10 mouse cellular contexts compared by ENCODE assay signal in the genomic region with DNA sequence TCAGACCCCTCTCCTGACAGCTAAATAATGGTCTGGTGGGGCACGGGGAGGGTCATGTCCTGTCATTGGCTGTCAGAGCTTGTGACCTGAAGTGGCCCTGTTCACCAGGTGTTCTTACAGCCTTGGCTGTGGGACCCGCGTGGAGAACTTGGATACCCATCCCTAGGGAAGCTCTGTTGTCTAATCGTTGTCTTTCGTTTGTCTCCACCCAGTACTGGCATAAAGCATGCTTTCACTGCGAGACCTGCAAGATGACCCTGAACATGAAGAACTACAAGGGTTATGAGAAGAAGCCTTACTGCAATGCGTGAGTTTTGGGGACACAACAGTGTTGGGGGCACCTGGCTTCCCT. TPM values are rescaled to one million over a fixed set of nuclear protein-coding genes. Genes with fewer than 3 reads are reported as not detected.
A peak's percentile ranks its signal among the peaks of the same experiment; 100 is the strongest.
DNase-seq lines count a peak whose midpoint lies in the region; ATAC-seq and TF ChIP-seq lines count a peak whose summit lies in the region.
"Had no signal": no experiment of that assay in that cellular context is flagged by ENCODE, and none has a peak within 500 bp of the region (broad histone marks: within the 10 kb centered on the region; RNA-seq: fewer than 3 reads in every experiment).

No protein-coding gene starts in this region.

- H3K4me3 ChIP-seq in left cerebral cortex, adult 2 months, result no peak overlapping the region
- no peak overlapping the region for H3K4me3 ChIP-seq in forebrain, embryonic 14.5 days (ENCODE audit: low read depth, low read length)
- no peak overlapping the region for H3K4me3 ChIP-seq in hindbrain, postnatal 0 days (ENCODE audit: low read length)
- H3K4me3 ChIP-seq in stomach, embryonic 14.5 days (ENCODE audit: low read depth, low read length), result no peak overlapping the region
- no peak overlapping the region for H3K4me3 ChIP-seq in liver, embryonic 12.5 days
- H3K4me3 ChIP-seq: liver, embryonic 15.5 days had no signal

- 78% methylated on average over 7 of the region's 7 CpGs for WGBS in forebrain, embryonic 14.5 days
- WGBS in hindbrain, postnatal 0 days, result 39% methylated on average over 7 of the region's 7 CpGs
- WGBS in stomach, embryonic 14.5 days, result 56% methylated on average over 7 of the region's 7 CpGs
- 74% methylated on average over 7 of the region's 7 CpGs for WGBS in liver, embryonic 12.5 days (ENCODE audit: insufficient replicate concordance)

- peak overlapping the region; percentile 72 for H3K27ac ChIP-seq in left cerebral cortex, adult 2 months
- H3K27ac ChIP-seq in forebrain, embryonic 14.5 days (ENCODE audit: low read depth, low read length), result no peak overlapping the region
- H3K27ac ChIP-seq in hindbrain, postnatal 0 days, result peak overlapping the region; percentile 82; the same call in 1 of the 2 replicates
- H3K27ac ChIP-seq in stomach, embryonic 14.5 days (ENCODE audit: low read length), result peak overlapping the region; percentile 92; the same call in 1 of the 2 replicates
- H3K27ac ChIP-seq in liver, embryonic 12.5 days, result no peak overlapping the region

- H3K4me1 ChIP-seq in forebrain, embryonic 14.5 days (ENCODE audit: control insufficient read depth, insufficient read depth, low read length), result peaks cover 67% of the 10 kb centered on the region
- peaks cover 63% of the 10 kb centered on the region for H3K4me1 ChIP-seq in hindbrain, postnatal 0 days (ENCODE audit: insufficient read depth, low read length)
- H3K4me1 ChIP-seq in stomach, embryonic 14.5 days (ENCODE audit: control insufficient read depth, insufficient read depth, low read length), result peaks cover 88% of the 10 kb centered on the region
- H3K4me1 ChIP-seq in liver, embryonic 12.5 days, result peaks cover 92% of the 10 kb centered on the region

- no peaks in the 10 kb centered on the region for H3K9me3 ChIP-seq in forebrain, embryonic 14.5 days (replicated peaks; ENCODE audit: control insufficient read depth, low read length)
- H3K9me3 ChIP-seq in hindbrain, postnatal 0 days (ENCODE audit: low read length), result no peaks in the 10 kb centered on the region
- H3K9me3 ChIP-seq in stomach, embryonic 14.5 days (ENCODE audit: control insufficient read depth, low read depth, low read length), result no peaks in the 10 kb centered on the region
- no peaks in the 10 kb centered on the region for H3K9me3 ChIP-seq in liver, embryonic 12.5 days (replicated peaks)
- H3K9me3 ChIP-seq: liver, embryonic 15.5 days had no signal

- no peaks in the 10 kb centered on the region for H3K27me3 ChIP-seq in forebrain, embryonic 14.5 days (replicated peaks; ENCODE audit: control insufficient read depth, insufficient read depth, low read length)
- no peaks in the 10 kb centered on the region for H3K27me3 ChIP-seq in hindbrain, postnatal 0 days (ENCODE audit: insufficient read depth, low read length)
- H3K27me3 ChIP-seq in stomach, embryonic 14.5 days (ENCODE audit: control insufficient read depth, insufficient read depth, low read length), result no peaks in the 10 kb centered on the region
- no peaks in the 10 kb centered on the region for H3K27me3 ChIP-seq in liver, embryonic 12.5 days (replicated peaks)
- H3K27me3 ChIP-seq: liver, embryonic 15.5 days; Patski had no signal

- no peak for ATAC-seq in forebrain, embryonic 14.5 days
- no peak for ATAC-seq in hindbrain, postnatal 0 days
- ATAC-seq in stomach, embryonic 14.5 days (ENCODE audit: insufficient number of reproducible peaks, insufficient read depth, low FRiP score, low read depth), result no peak
- ATAC-seq in liver, embryonic 12.5 days, result no peak
- ATAC-seq: Patski had no signal

- H3K9ac ChIP-seq in forebrain, embryonic 14.5 days (ENCODE audit: low read length), result no peak overlapping the region
- H3K9ac ChIP-seq in hindbrain, postnatal 0 days (replicated peaks; ENCODE audit: low read length), result no peak overlapping the region
- no peak overlapping the region for H3K9ac ChIP-seq in stomach, embryonic 14.5 days (replicated peaks; ENCODE audit: low read depth, low read length)
- no peak overlapping the region for H3K9ac ChIP-seq in liver, embryonic 12.5 days
- H3K9ac ChIP-seq: liver, embryonic 15.5 days had no signal

- H3K4me2 ChIP-seq in forebrain, embryonic 14.5 days (ENCODE audit: low read length), result 0 out of 2 replicates have a peak overlapping the region, but pooled peaks have one; percentile 27
- peak overlapping the region; percentile 44; the same call in 1 of the 2 replicates for H3K4me2 ChIP-seq in hindbrain, postnatal 0 days (ENCODE audit: low read depth, low read length)
- no peak overlapping the region; the same call in 1 of the 2 replicates for H3K4me2 ChIP-seq in stomach, embryonic 14.5 days (replicated peaks; ENCODE audit: low read depth, low read length)
- no peak overlapping the region for H3K4me2 ChIP-seq in liver, embryonic 12.5 days
- H3K4me2 ChIP-seq: liver, embryonic 15.5 days had no signal

- no peak for TF ChIP-seq CTCF in left cerebral cortex, adult 2 months (IDR thresholded peaks at IDR 0.05)
- TF ChIP-seq CTCF in hindbrain, postnatal 0 days (IDR thresholded peaks at IDR 0.05; ENCODE audit: low read depth), result no peak

- peaks cover 34% of the 10 kb centered on the region for H3K36me3 ChIP-seq in forebrain, embryonic 14.5 days (ENCODE audit: control insufficient read depth, insufficient read depth, low read length)
- H3K36me3 ChIP-seq in hindbrain, postnatal 0 days (ENCODE audit: insufficient read depth, low read length), result peaks cover 12% of the 10 kb centered on the region; the same call in 1 of the 2 replicates
- peaks cover 21% of the 10 kb centered on the region for H3K36me3 ChIP-seq in stomach, embryonic 14.5 days (ENCODE audit: control insufficient read depth, insufficient read depth, low read length)
- H3K36me3 ChIP-seq in liver, embryonic 12.5 days, result peaks cover 25% of the 10 kb centered on the region

- no peak for DNase-seq in left cerebral cortex, adult 2 months (ENCODE audit: extremely low spot score in 1 of 2, low spot score in 2 of 2)
- DNase-seq in left cerebral cortex, postnatal 36 days (ENCODE audit: low spot score in 2 of 2), result no peak
- DNase-seq in forebrain, embryonic 14.5 days (ENCODE audit: low spot score), result no peak
- DNase-seq in hindbrain, postnatal 0 days (ENCODE audit: low spot score), result no peak
- no peak for DNase-seq in gastrocnemius, adult 18-20 months (ENCODE audit: low spot score)

- intact Hi-C loops in left cerebral cortex, adult 2 months (cut with DNase I), result no loop called here
- intact Hi-C loops in left cerebral cortex, postnatal 36 days (cut with DNase I), result no loop called here

RNA-seq across cellular contexts. Expression of a gene that starts 7.8 kb away (rescaled TPM):
- total RNA-seq in left cerebral cortex, adult 2 months (2021), result 100 to 1,000 TPM; 174 to 191 TPM
- total RNA-seq in left cerebral cortex, postnatal 36 days (2021), result 100 to 1,000 TPM; 175 to 183 TPM
- 77.6 and 94.6 TPM in 2 replicates for polyA plus RNA-seq in forebrain, embryonic 14.5 days (2014; fragmentation: Nextera tagmentation; extraction: Ambion mirVana)
- 177 and 187 TPM in 2 replicates for total RNA-seq in hindbrain, postnatal 0 days (2014; rRNA removed)
- 121 and 137 TPM in 2 replicates for polyA plus RNA-seq in hindbrain, postnatal 0 days (2015; fragmentation: Nextera tagmentation; extraction: Ambion mirVana)
- polyA plus RNA-seq in stomach, embryonic 14.5 days (2014; fragmentation: Nextera tagmentation; extraction: Ambion mirVana), result 73.2 and 82.0 TPM in 2 replicates
- total RNA-seq in gastrocnemius, adult 18-20 months (2021), result 10 to 100 TPM; 10.0 to 19.2 TPM
- polyA plus RNA-seq in liver, embryonic 12.5 days (2016; fragmentation: Nextera tagmentation; extraction: Ambion mirVana), result 36.9 and 37.6 TPM in 2 replicates

RNA-seq across cellular contexts. Expression of a gene that starts 24.4 kb away (rescaled TPM):
- total RNA-seq in left cerebral cortex, adult 2 months (2021), result 100 to 1,000 TPM; 326 to 327 TPM
- total RNA-seq in left cerebral cortex, postnatal 36 days (2021), result 100 to 1,000 TPM; 330 to 339 TPM
- polyA plus RNA-seq in forebrain, embryonic 14.5 days (2014; fragmentation: Nextera tagmentation; extraction: Ambion mirVana), result 348 and 451 TPM in 2 replicates
- 124 and 141 TPM in 2 replicates for total RNA-seq in hindbrain, postnatal 0 days (2014; rRNA removed)
- polyA plus RNA-seq in hindbrain, postnatal 0 days (2015; fragmentation: Nextera tagmentation; extraction: Ambion mirVana), result 351 and 362 TPM in 2 replicates
- polyA plus RNA-seq in stomach, embryonic 14.5 days (2014; fragmentation: Nextera tagmentation; extraction: Ambion mirVana), result 774 and 780 TPM in 2 replicates
- 100 to 1,000 TPM; 426 to 450 TPM for total RNA-seq in gastrocnemius, adult 18-20 months (2021)
- polyA plus RNA-seq in liver, embryonic 12.5 days (2016; fragmentation: Nextera tagmentation; extraction: Ambion mirVana), result 462 and 473 TPM in 2 replicates

RNA-seq across cellular contexts. Expression of a gene that starts 30.9 kb away (rescaled TPM):
- total RNA-seq in left cerebral cortex, adult 2 months (2021), result 1 to 10 TPM in 1 of 2 experiments, not detected in 1; 1.0 TPM
- 1 to 10 TPM in 1 of 2 experiments, not detected in 1; 1.1 TPM for total RNA-seq in left cerebral cortex, postnatal 36 days (2021)
- 0.50 TPM in 1 of 2 replicates, not detected in the other for polyA plus RNA-seq in forebrain, embryonic 14.5 days (2014; fragmentation: Nextera tagmentation; extraction: Ambion mirVana)
- total RNA-seq in hindbrain, postnatal 0 days (2014; rRNA removed), result not detected in 2 replicates
- not detected in 2 replicates for polyA plus RNA-seq in hindbrain, postnatal 0 days (2015; fragmentation: Nextera tagmentation; extraction: Ambion mirVana)
- polyA plus RNA-seq in stomach, embryonic 14.5 days (2014; fragmentation: Nextera tagmentation; extraction: Ambion mirVana), result 0.43 and 0.59 TPM in 2 replicates
- total RNA-seq in gastrocnemius, adult 18-20 months (2021), result not detected
- not detected in 2 replicates for polyA plus RNA-seq in liver, embryonic 12.5 days (2016; fragmentation: Nextera tagmentation; extraction: Ambion mirVana)
- polyA plus RNA-seq: liver, embryonic 15.5 days; thymus, postnatal 0 days had no signal

RNA-seq across cellular contexts. Expression of a gene that starts 34.0 kb away (rescaled TPM):
- total RNA-seq in left cerebral cortex, adult 2 months (2021), result 10 to 100 TPM; 77.6 to 78.9 TPM
- total RNA-seq in left cerebral cortex, postnatal 36 days (2021), result 10 to 100 TPM; 79.9 to 81.0 TPM
- polyA plus RNA-seq in forebrain, embryonic 14.5 days (2014; fragmentation: Nextera tagmentation; extraction: Ambion mirVana), result 20.3 and 21.5 TPM in 2 replicates
- 29.4 and 30.0 TPM in 2 replicates for total RNA-seq in hindbrain, postnatal 0 days (2014; rRNA removed)
- polyA plus RNA-seq in hindbrain, postnatal 0 days (2015; fragmentation: Nextera tagmentation; extraction: Ambion mirVana), result 31.6 and 32.3 TPM in 2 replicates
- 6.4 and 8.3 TPM in 2 replicates for polyA plus RNA-seq in stomach, embryonic 14.5 days (2014; fragmentation: Nextera tagmentation; extraction: Ambion mirVana)
- total RNA-seq in gastrocnemius, adult 18-20 months (2021), result under 1 TPM; 0.19 to 0.34 TPM
- 1.1 and 1.3 TPM in 2 replicates for polyA plus RNA-seq in liver, embryonic 12.5 days (2016; fragmentation: Nextera tagmentation; extraction: Ambion mirVana)

RNA-seq across cellular contexts. Expression of a gene that starts 40.2 kb away (rescaled TPM):
- total RNA-seq in left cerebral cortex, adult 2 months (2021), result 10 to 100 TPM; 19.5 to 21.3 TPM
- 10 to 100 TPM; 20.2 to 20.7 TPM for total RNA-seq in left cerebral cortex, postnatal 36 days (2021)
- 9.9 and 11.1 TPM in 2 replicates for polyA plus RNA-seq in forebrain, embryonic 14.5 days (2014; fragmentation: Nextera tagmentation; extraction: Ambion mirVana)
- 13.3 and 14.2 TPM in 2 replicates for total RNA-seq in hindbrain, postnatal 0 days (2014; rRNA removed)
- polyA plus RNA-seq in hindbrain, postnatal 0 days (2015; fragmentation: Nextera tagmentation; extraction: Ambion mirVana), result 11.9 and 12.9 TPM in 2 replicates
- 14.2 and 16.8 TPM in 2 replicates for polyA plus RNA-seq in stomach, embryonic 14.5 days (2014; fragmentation: Nextera tagmentation; extraction: Ambion mirVana)
- 1 to 10 TPM; 5.2 to 5.9 TPM for total RNA-seq in gastrocnemius, adult 18-20 months (2021)
- 10.7 and 10.9 TPM in 2 replicates for polyA plus RNA-seq in liver, embryonic 12.5 days (2016; fragmentation: Nextera tagmentation; extraction: Ambion mirVana)

Comparison
In these comparisons a context has a peak if more than half of its experiments do, and no peak if none do; other contexts are left out.
1. H3K27ac ChIP-seq: peak in left cerebral cortex, adult 2 months (single experiment), hindbrain, postnatal 0 days (single experiment) and stomach, embryonic 14.5 days (single experiment); none in forebrain, embryonic 14.5 days (single experiment) and liver, embryonic 12.5 days (single experiment).
2. H3K4me2 ChIP-seq: peak in forebrain, embryonic 14.5 days (single experiment) and hindbrain, postnatal 0 days (single experiment); none in stomach, embryonic 14.5 days (single experiment) and liver, embryonic 12.5 days (single experiment).